Mouse (Mus musculus) hindbrain, postnatal 0 days (tissue): ENCODE measurements around the gene Slc25a35. TPM values are rescaled to one million over a fixed set of nuclear protein-coding genes. Genes with fewer than 3 reads are reported as not detected.
A peak's percentile ranks its signal among the peaks of the same experiment; 100 is the strongest.
"Not testable (repeated sequence)": the region's sequence is repeated elsewhere in the genome, so short reads cannot be mapped to it uniquely, and the experiment has no call there.

Experiments used
- ATAC-seq: fragments of 200-750 bp; cut with Nextera tagmentation; 2 replicates; pipeline ENCODE4 v1.8.0; 2017; ENCODE audit warnings: mild to moderate bottlenecking, moderate TSS enrichment, moderate library complexity
- DNase-seq: peaks from one replicate; pipeline ENCODE4 v3.0.0-alpha.2; 2015; ENCODE audit warnings: low spot score
- H3K27ac ChIP-seq: fragments of 300-500 bp; sonication (generic); 2 replicates; pipeline ENCODE4 v1.5.1; 2014; ENCODE audit warnings: mild to moderate bottlenecking
- H3K27me3 ChIP-seq: fragments of 300-500 bp; sonication (generic); 2 replicates; pipeline ENCODE4 v1.6.1; 2014; ENCODE audit warnings: low read length, mixed read lengths; ENCODE audit not compliant: insufficient read depth
- H3K36me3 ChIP-seq: fragments of 300-500 bp; sonication (generic); 2 replicates; pipeline ENCODE4 v1.6.1; 2014; ENCODE audit warnings: low read length, mixed read lengths; ENCODE audit not compliant: insufficient read depth
- H3K4me1 ChIP-seq: fragments of 300-500 bp; sonication (generic); 2 replicates; pipeline ENCODE4 v1.6.1; 2014; ENCODE audit warnings: antibody characterized with exemption, low read length, mixed read lengths; ENCODE audit not compliant: insufficient read depth
- H3K4me2 ChIP-seq: fragments of 300-500 bp; sonication (generic); 2 replicates; pipeline ENCODE4 v1.6.1; 2014; ENCODE audit warnings: low read depth, mild to moderate bottlenecking, low read length, moderate library complexity, mixed read lengths
- H3K4me3 ChIP-seq: fragments of 300-500 bp; sonication (generic); 2 replicates; pipeline ENCODE4 v1.5.1; 2014; ENCODE audit warnings: low read length
- H3K9ac ChIP-seq: fragments of 300-500 bp; sonication (generic); replicated peaks from 2 replicates; pipeline ENCODE4 v1.6.1; 2014; ENCODE audit warnings: mild to moderate bottlenecking, low read length, moderate library complexity, mixed read lengths
- H3K9me3 ChIP-seq: fragments of 300-500 bp; sonication (generic); 2 replicates; pipeline ENCODE4 v1.6.1; 2016; ENCODE audit warnings: low read length, mixed read lengths
- CTCF ChIP-seq: IDR thresholded peaks from 2 replicates; pipeline ENCODE4 v1.5.1; 2016; ENCODE audit warnings: antibody characterized with exemption, control low read depth, low read depth
- WGBS: fragments of 180-500 bp; shearing (Covaris S2); extraction: QIAGEN DNeasy Blood & Tissue Kit; methylation state at CpG from one replicate; pipeline ENCODE4 v1.1.7; 2014; 5-methylcytosine and 5-hydroxymethylcytosine counted together
- polyA plus RNA-seq: library from polyadenylated mRNA; unstranded; fragments of >200 nt; fragmentation: Nextera tagmentation; extraction: Ambion mirVana; gene quantifications from 2 replicates; pipeline ENCODE4 v1.2.1, GENCODE M21; 2015
- total RNA-seq: library from RNA; depleted of rRNA; stranded (reverse); fragments of >200 nt; gene quantifications from 2 replicates; pipeline ENCODE4 v1.2.3, GENCODE M21; 2014

The Slc25a35 gene
- total and polyA plus RNA-seq, 2 experiments from 2014 or later: 2.0 to 2.3 TPM

- Histone ChIP-seq H3K4me1 (no peaks in the 10 kb centered on the region), H3K27ac (no peak overlapping the region), H3K9ac (no peak overlapping the region), H3K9me3 (no peaks in the 10 kb centered on the region), H3K27me3 (no peaks in the 10 kb centered on the region), H3K4me2 (peak overlapping the region; percentile 92), H3K4me3 (no peak overlapping the region; the same call in 1 of the 2 replicates), H3K36me3 (no peaks in the 10 kb centered on the region)
- ATAC-seq: no peak
- TF ChIP-seq CTCF: no peak
- DNase-seq: no peak
- 86% methylated on average over 11 of the region's 11 CpGs for WGBS
Measured at GRCm38 (mm10) chr11:68968752-68969151, 821 bp downstream of the Slc25a35 start.

DNA sequence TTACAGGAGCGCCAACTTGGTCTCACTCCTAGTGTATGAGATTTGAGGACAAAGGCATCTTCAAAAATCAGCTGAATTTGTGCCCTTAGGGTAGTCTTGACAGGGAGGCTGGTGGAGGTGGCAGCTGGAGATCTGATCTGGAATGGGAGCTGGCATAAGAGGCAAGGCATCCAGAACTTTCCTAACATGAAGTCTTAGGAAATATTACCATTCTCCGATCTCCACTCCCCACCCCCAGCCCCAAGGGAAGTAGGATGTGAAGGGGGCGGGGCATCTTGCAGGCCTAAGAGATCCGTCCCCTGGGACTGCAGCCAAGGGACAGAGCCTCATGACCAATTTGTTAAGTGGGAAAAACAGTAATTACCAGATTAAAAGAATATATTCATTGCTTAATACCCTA, 2.3 kb downstream of the Slc25a35 start:
- Histone ChIP-seq H3K4me2 (no peak overlapping the region), H3K36me3 (no peaks in the 10 kb centered on the region), H3K4me1 (no peaks in the 10 kb centered on the region), H3K27me3 (no peaks in the 10 kb centered on the region), H3K27ac (no peak overlapping the region), H3K4me3 (no peak overlapping the region), H3K9me3 (no peaks in the 10 kb centered on the region), H3K9ac (no peak overlapping the region)
- TF ChIP-seq CTCF: no peak
- 72% methylated on average over 4 of the region's 4 CpGs for WGBS
- ATAC-seq: no peak
- no peak for DNase-seq

DNA sequence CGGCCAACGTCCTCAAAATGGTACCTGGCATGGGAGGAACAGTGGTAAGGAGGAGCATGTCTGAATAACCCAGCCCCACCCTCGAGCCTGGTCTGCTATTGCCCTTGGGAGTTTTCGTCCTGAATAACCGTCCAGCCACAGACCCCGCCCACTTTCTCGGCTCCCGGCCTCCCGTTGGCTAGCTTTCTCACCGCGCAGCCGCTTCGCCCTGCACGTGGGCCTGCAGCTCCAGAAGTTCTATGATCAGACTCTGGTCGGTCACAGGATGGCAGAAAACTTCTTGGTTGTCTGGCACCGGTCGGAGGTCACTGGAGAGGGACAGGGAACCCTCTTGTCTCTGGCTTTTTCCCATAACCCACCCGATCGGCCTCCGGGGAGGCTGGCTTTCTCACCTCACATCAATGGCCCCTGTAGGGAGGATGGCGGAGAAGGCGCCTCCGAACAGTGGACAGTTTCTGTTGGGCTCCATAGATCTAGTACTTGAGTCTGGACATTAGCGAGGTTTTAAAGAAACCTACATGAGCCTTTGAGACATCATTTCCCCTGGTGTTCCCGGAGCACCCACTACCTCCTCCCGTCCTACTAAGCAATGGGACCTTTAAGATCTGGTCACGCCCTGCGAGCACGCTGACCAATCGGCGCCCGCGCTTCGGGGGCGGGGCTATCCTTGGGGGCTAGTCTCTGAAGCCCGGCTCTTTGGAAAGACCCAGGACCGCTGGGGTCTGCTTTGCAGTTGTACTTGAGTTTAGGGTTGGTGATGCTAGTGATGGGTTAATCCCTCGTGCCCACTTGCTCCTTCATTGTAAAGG, 5.5 kb downstream of the Slc25a35 start:
- Histone ChIP-seq H3K4me3 (peak overlapping the region; percentile 42), H3K4me2 (peak overlapping the region; percentile 69)
- not testable (repeated sequence) for H3K27ac ChIP-seq, H3K9ac ChIP-seq, H3K36me3 ChIP-seq, H3K9me3 ChIP-seq, H3K4me1 ChIP-seq, H3K27me3 ChIP-seq
- WGBS: under 1% methylated on average over 37 of the region's 38 CpGs
- DNase-seq: peak; percentile 88
- peak; percentile 91 for ATAC-seq

- Histone ChIP-seq H3K4me2 (peak overlapping the region; percentile 69), H3K36me3 (no peaks in the 10 kb centered on the region), H3K4me3 (peak overlapping the region; percentile 42), H3K9me3 (no peaks in the 10 kb centered on the region), H3K27ac (no peak overlapping the region), H3K9ac (no peak overlapping the region; the same call in 1 of the 2 replicates), H3K27me3 (no peaks in the 10 kb centered on the region), H3K4me1 (no peaks in the 10 kb centered on the region)
- TF ChIP-seq CTCF: no peak
- 23% methylated on average over 6 of the region's 6 CpGs for WGBS
- ATAC-seq (peak; percentile 10; the same call in 1 of the 2 replicates), DNase-seq (no peak)
Measured at GRCm38 (mm10) chr11:68974059-68974450, 6.1 kb downstream of the Slc25a35 start.

DNA sequence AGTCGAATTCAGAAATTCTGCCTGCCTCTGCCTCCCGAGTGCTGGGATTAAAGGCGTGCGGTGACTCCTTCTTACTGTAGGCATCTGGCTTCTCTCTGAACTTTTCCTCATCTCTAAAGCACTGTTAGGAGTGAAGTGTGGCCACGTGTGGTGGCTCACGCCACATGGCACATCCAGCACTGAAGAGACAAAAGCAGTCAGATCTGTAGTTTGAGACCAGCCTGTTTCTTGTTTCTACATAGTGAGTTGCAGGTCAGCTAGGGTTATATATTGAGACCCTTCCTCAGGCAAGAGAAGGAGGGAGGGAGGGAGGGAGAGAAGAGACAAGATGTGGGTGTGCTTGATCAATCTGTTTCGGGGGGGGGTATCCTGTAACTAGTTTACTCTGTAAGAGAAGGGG, 7.2 kb downstream of the Slc25a35 start, which contains the start of gene Rangrf:
Gene Rangrf, minus strand, starts transcription at position 101 of the 400 bp plus-strand sequence.
- ATAC-seq (no peak), DNase-seq (no peak)
- no peak for TF ChIP-seq CTCF
- Histone ChIP-seq H3K9ac (no peak within 1 kb of the TSS; the same call in 1 of the 2 replicates), H3K27me3 (no peaks in the 10 kb centered on the region), H3K36me3 (no peaks in the 10 kb centered on the region), H3K4me1 (no peaks in the 10 kb centered on the region), H3K4me2 (peak within 1 kb of the TSS; percentile 69), H3K27ac (no peak within 1 kb of the TSS), H3K9me3 (no peaks in the 10 kb centered on the region), H3K4me3 (peak within 1 kb of the TSS; percentile 42)
- WGBS: 83% methylated on average over 7 of the region's 7 CpGs

DNA sequence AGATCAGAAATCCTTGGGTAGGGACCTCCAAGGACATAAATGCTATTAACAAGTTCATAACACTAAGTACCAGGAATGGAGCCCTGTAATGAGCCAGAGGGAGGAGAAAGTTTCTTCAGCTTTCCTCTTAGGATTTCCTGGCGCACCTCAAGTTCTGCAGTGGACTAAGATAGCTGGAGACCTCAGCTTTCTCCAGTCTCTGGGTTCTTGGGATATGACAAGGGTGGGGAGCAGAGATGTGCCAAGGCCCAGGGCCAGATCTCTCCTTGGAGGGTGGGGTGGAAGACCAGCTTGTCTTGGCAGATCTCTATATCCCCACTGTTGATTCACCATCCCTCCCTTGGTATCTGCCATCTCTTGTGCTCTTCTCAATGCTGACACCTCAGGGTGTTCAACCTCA, 7.7 kb downstream of the Slc25a35 start:
- no peak for DNase-seq
- no peak for TF ChIP-seq CTCF
- no peak overlapping the region for H3K27ac ChIP-seq
- no peak overlapping the region for H3K4me3 ChIP-seq
- no peaks in the 10 kb centered on the region for H3K27me3 ChIP-seq
- ATAC-seq: no peak
- WGBS: 85% methylated on average over 1 of the region's 1 CpGs
- no peak overlapping the region for H3K4me2 ChIP-seq
- H3K9me3 ChIP-seq: no peaks in the 10 kb centered on the region
- H3K9ac ChIP-seq: no peak overlapping the region
- H3K4me1 ChIP-seq: no peaks in the 10 kb centered on the region
- H3K36me3 ChIP-seq: no peaks in the 10 kb centered on the region

- no peak overlapping the region for H3K4me3 ChIP-seq
- ATAC-seq: no peak
Measured at GRCm38 (mm10) chr11:68979320-68979733, 11.4 kb downstream of the Slc25a35 start.

More at GRCm38 (mm10) chr11:68979320-68979733, 11.4 kb downstream of the Slc25a35 start:
- no peaks in the 10 kb centered on the region for H3K4me1 ChIP-seq
- H3K4me2 ChIP-seq: no peak overlapping the region
- DNase-seq: no peak
- WGBS: 63% methylated on average over 5 of the region's 5 CpGs
- TF ChIP-seq CTCF: no peak
- no peaks in the 10 kb centered on the region for H3K9me3 ChIP-seq
- H3K9ac ChIP-seq: no peak overlapping the region
- no peak overlapping the region for H3K27ac ChIP-seq
- no peaks in the 10 kb centered on the region for H3K27me3 ChIP-seq
- no peaks in the 10 kb centered on the region for H3K36me3 ChIP-seq
